Mouse (Mus musculus): ENCODE data around the gene Rhbdf2. TPM values are rescaled to one million over a fixed set of nuclear protein-coding genes. Genes with fewer than 3 reads are reported as not detected.

Rhbdf2 gene
- polyA plus RNA-seq, 1 experiment from 2014 or later = 5.7 TPM

- Histone ChIP-seq H3K27ac (replicated peaks) (no peak overlapping the region), H3K4me2 (replicated peaks; ENCODE audit: low read depth) (no peak overlapping the region), H3K9ac (ENCODE audit: low read length) (no peak overlapping the region), H3K4me1 (replicated peaks; ENCODE audit: control insufficient read depth, insufficient read depth) (no peaks in the 10 kb centered on the region), H3K4me3 (ENCODE audit: low read depth, low read length) (no peak overlapping the region), H3K9me3 (ENCODE audit: control insufficient read depth, low read length) (no peaks in the 10 kb centered on the region), H3K27me3 (ENCODE audit: control insufficient read depth, insufficient read depth, low read length) (no peaks in the 10 kb centered on the region), H3K36me3 (ENCODE audit: control insufficient read depth, insufficient read depth, low read length) (peaks cover 3% of the 10 kb centered on the region; the same call in 1 of the 2 replicates)
- WGBS = 89% methylated on average over 15 of the region's 15 CpGs
- DNase-seq (ENCODE audit: low spot score) (no peak), ATAC-seq (ENCODE audit: low FRiP score, low TSS enrichment) (no peak)
- TF ChIP-seq EP300 (optimal IDR thresholded peaks at IDR 0.05) (no peak), CTCF (IDR thresholded peaks at IDR 0.05; ENCODE audit: low read depth) (no peak)
Measured at GRCm38 (mm10) chr11:116599230-116599629, 27.6 kb downstream of the Rhbdf2 start.

GRCm38 (mm10) chr11:116598193-116598592 lies 28.6 kb downstream of the Rhbdf2 start:
- H3K9me3 ChIP-seq (ENCODE audit: control insufficient read depth, low read length) = no peaks in the 10 kb centered on the region
- DNase-seq (ENCODE audit: low spot score) (no peak), ATAC-seq (ENCODE audit: low FRiP score, low TSS enrichment) (no peak)
- TF ChIP-seq EP300 (optimal IDR thresholded peaks at IDR 0.05) (no peak), CTCF (IDR thresholded peaks at IDR 0.05; ENCODE audit: low read depth) (no peak)
- H3K36me3 ChIP-seq (ENCODE audit: control insufficient read depth, insufficient read depth, low read length) = peaks cover 3% of the 10 kb centered on the region; the same call in 1 of the 2 replicates
- H3K4me2 ChIP-seq (replicated peaks; ENCODE audit: low read depth) = no peak overlapping the region
- H3K9ac ChIP-seq (ENCODE audit: low read length) = no peak overlapping the region
- H3K27me3 ChIP-seq (ENCODE audit: control insufficient read depth, insufficient read depth, low read length) = no peaks in the 10 kb centered on the region
- H3K27ac ChIP-seq (replicated peaks) = no peak overlapping the region
- H3K4me3 ChIP-seq (ENCODE audit: low read depth, low read length) = no peak overlapping the region
- no peaks in the 10 kb centered on the region for H3K4me1 ChIP-seq (replicated peaks; ENCODE audit: control insufficient read depth, insufficient read depth)
- WGBS = 92% methylated on average over 8 of the region's 8 CpGs

DNA sequence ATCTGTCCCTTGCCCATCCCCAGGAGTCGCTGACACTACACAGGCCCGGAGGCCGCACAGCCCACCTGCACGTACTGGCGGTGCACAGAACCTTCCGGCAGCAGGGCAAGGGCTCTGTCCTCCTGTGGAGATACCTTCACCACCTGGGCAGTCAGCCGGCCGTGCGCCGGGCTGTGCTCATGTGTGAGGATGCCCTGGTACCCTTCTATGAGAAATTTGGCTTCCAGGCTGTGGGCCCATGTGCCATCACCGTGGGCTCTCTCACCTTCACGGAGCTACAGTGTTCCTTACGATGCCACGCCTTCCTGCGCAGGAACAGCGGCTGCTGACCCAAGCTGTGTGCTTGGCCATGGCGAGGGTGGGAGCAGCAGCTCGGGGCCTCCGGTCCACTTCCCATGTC lies 30.1 kb downstream of the Rhbdf2 start:
- H3K27me3 ChIP-seq (ENCODE audit: control insufficient read depth, insufficient read depth, low read length) = no peaks in the 10 kb centered on the region
- ATAC-seq (ENCODE audit: low FRiP score, low TSS enrichment) (no peak), DNase-seq (ENCODE audit: low spot score) (no peak)
- 85% methylated on average over 19 of the region's 19 CpGs for WGBS
- no peaks in the 10 kb centered on the region; the same call in 1 of the 2 replicates for H3K36me3 ChIP-seq (ENCODE audit: control insufficient read depth, insufficient read depth, low read length)
- no peak overlapping the region for H3K4me3 ChIP-seq (ENCODE audit: low read depth, low read length)
- no peak for TF ChIP-seq CTCF (IDR thresholded peaks at IDR 0.05; ENCODE audit: low read depth)
- no peak for TF ChIP-seq EP300 (optimal IDR thresholded peaks at IDR 0.05)
- no peak overlapping the region for H3K4me2 ChIP-seq (replicated peaks; ENCODE audit: low read depth)
- no peak overlapping the region for H3K27ac ChIP-seq (replicated peaks)
- no peaks in the 10 kb centered on the region for H3K4me1 ChIP-seq (replicated peaks; ENCODE audit: control insufficient read depth, insufficient read depth)
- H3K9me3 ChIP-seq (ENCODE audit: control insufficient read depth, low read length) = no peaks in the 10 kb centered on the region
- H3K9ac ChIP-seq (ENCODE audit: low read length) = no peak overlapping the region

GRCm38 (mm10) chr11:116593345-116593744 lies 33.5 kb downstream of the Rhbdf2 start:
- DNase-seq (ENCODE audit: low spot score) (no peak), ATAC-seq (ENCODE audit: low FRiP score, low TSS enrichment) (no peak)
- 82% methylated on average over 4 of the region's 4 CpGs for WGBS
- no peaks in the 10 kb centered on the region for H3K27me3 ChIP-seq (ENCODE audit: control insufficient read depth, insufficient read depth, low read length)
- no peak overlapping the region for H3K4me2 ChIP-seq (replicated peaks; ENCODE audit: low read depth)
- H3K9ac ChIP-seq (ENCODE audit: low read length) = no peak overlapping the region
- H3K9me3 ChIP-seq (ENCODE audit: control insufficient read depth, low read length) = no peaks in the 10 kb centered on the region
- no peaks in the 10 kb centered on the region for H3K36me3 ChIP-seq (ENCODE audit: control insufficient read depth, insufficient read depth, low read length)
- H3K27ac ChIP-seq (replicated peaks) = no peak overlapping the region
- H3K4me3 ChIP-seq (ENCODE audit: low read depth, low read length) = no peak overlapping the region
- no peaks in the 10 kb centered on the region for H3K4me1 ChIP-seq (replicated peaks; ENCODE audit: control insufficient read depth, insufficient read depth)
- TF ChIP-seq EP300 (optimal IDR thresholded peaks at IDR 0.05) (no peak), CTCF (IDR thresholded peaks at IDR 0.05; ENCODE audit: low read depth) (no peak)

DNA sequence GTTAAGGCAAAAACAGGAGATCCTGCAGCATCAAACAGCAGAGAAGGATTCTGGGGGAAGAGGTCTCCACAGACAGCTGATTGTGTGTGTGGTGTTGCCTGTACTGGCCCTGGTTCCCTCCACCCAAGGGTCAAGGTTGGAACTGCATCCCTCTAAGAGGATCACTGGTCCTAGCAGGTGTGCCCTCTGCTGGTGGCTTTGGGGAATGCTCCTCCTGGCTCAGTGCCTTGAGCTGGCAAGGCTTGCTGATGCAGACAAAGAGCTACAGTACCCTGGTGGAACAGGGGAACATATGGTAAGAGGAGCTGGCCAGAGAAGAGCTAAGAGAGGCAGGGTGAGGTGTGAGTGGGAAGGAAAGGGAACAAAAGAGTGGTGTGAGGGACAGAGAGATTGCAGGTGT lies 34.4 kb downstream of the Rhbdf2 start:
- no peak overlapping the region for H3K4me2 ChIP-seq (replicated peaks; ENCODE audit: low read depth)
- H3K4me1 ChIP-seq (replicated peaks; ENCODE audit: control insufficient read depth, insufficient read depth) = no peaks in the 10 kb centered on the region
- H3K27me3 ChIP-seq (ENCODE audit: control insufficient read depth, insufficient read depth, low read length) = no peaks in the 10 kb centered on the region
- H3K9ac ChIP-seq (ENCODE audit: low read length) = no peak overlapping the region
- TF ChIP-seq EP300 (optimal IDR thresholded peaks at IDR 0.05) (no peak), CTCF (IDR thresholded peaks at IDR 0.05; ENCODE audit: low read depth) (peak; percentile 100)
- H3K36me3 ChIP-seq (ENCODE audit: control insufficient read depth, insufficient read depth, low read length) = no peaks in the 10 kb centered on the region
- DNase-seq (ENCODE audit: low spot score) (peak; percentile 95), ATAC-seq (ENCODE audit: low FRiP score, low TSS enrichment) (peak; percentile 78)
- H3K9me3 ChIP-seq (ENCODE audit: control insufficient read depth, low read length) = no peaks in the 10 kb centered on the region
- H3K27ac ChIP-seq (replicated peaks) = no peak overlapping the region
- no peak overlapping the region for H3K4me3 ChIP-seq (ENCODE audit: low read depth, low read length)

DNA sequence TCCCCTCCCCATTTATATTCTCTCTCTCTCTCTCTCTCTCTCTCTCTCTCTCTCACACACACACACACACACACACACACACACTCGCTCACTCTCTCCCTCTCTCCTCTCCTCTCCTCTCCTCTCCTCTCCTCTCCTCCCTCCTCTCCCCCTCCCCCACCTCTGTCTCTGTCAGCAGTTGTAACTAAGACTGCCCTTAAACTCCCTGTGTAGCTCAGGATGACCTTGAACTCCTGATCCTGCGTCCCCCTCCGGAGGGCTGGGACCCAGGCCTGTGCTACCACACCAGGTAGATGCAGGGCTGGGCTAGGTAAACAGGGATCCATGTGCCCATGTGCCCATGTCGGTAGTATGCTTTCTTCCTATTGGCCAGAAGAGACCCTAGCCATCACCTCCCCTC lies 35.2 kb downstream of the Rhbdf2 start:
- Histone ChIP-seq H3K36me3 (ENCODE audit: control insufficient read depth, insufficient read depth, low read length) (no peaks in the 10 kb centered on the region), H3K9me3 (ENCODE audit: control insufficient read depth, low read length) (no peaks in the 10 kb centered on the region), H3K9ac (ENCODE audit: low read length) (no peak overlapping the region), H3K27me3 (ENCODE audit: control insufficient read depth, insufficient read depth, low read length) (no peaks in the 10 kb centered on the region), H3K4me2 (replicated peaks; ENCODE audit: low read depth) (no peak overlapping the region), H3K27ac (replicated peaks) (no peak overlapping the region), H3K4me3 (ENCODE audit: low read depth, low read length) (no peak overlapping the region), H3K4me1 (replicated peaks; ENCODE audit: control insufficient read depth, insufficient read depth) (no peaks in the 10 kb centered on the region)
- no peak for TF ChIP-seq EP300 (optimal IDR thresholded peaks at IDR 0.05)
- no peak for TF ChIP-seq CTCF (IDR thresholded peaks at IDR 0.05; ENCODE audit: low read depth)
- ATAC-seq (ENCODE audit: low FRiP score, low TSS enrichment) (no peak), DNase-seq (ENCODE audit: low spot score) (no peak)
- WGBS = 83% methylated on average over 4 of the region's 4 CpGs

All from stomach, postnatal 0 days (tissue).